Mouse (Mus musculus) hindbrain, postnatal 0 days (tissue): ENCODE data around the gene Gpr156. TPM values are rescaled to one million over a fixed set of nuclear protein-coding genes. Genes with fewer than 3 reads are reported as not detected.

Experiments used
- ATAC-seq: fragments of 200-750 bp; cut with Nextera tagmentation; 2 replicates; pipeline ENCODE4 v1.8.0; 2017; ENCODE audit warnings: mild to moderate bottlenecking, moderate TSS enrichment, moderate library complexity
- DNase-seq: peaks from one replicate; pipeline ENCODE4 v3.0.0-alpha.2; 2015; ENCODE audit warnings: low spot score
- H3K27ac ChIP-seq: fragments of 300-500 bp; sonication (generic); 2 replicates; pipeline ENCODE4 v1.5.1; 2014; ENCODE audit warnings: mild to moderate bottlenecking
- H3K27me3 ChIP-seq: fragments of 300-500 bp; sonication (generic); 2 replicates; pipeline ENCODE4 v1.6.1; 2014; ENCODE audit warnings: low read length, mixed read lengths; ENCODE audit not compliant: insufficient read depth
- H3K36me3 ChIP-seq: fragments of 300-500 bp; sonication (generic); 2 replicates; pipeline ENCODE4 v1.6.1; 2014; ENCODE audit warnings: low read length, mixed read lengths; ENCODE audit not compliant: insufficient read depth
- H3K4me1 ChIP-seq: fragments of 300-500 bp; sonication (generic); 2 replicates; pipeline ENCODE4 v1.6.1; 2014; ENCODE audit warnings: antibody characterized with exemption, low read length, mixed read lengths; ENCODE audit not compliant: insufficient read depth
- H3K4me2 ChIP-seq: fragments of 300-500 bp; sonication (generic); 2 replicates; pipeline ENCODE4 v1.6.1; 2014; ENCODE audit warnings: low read depth, mild to moderate bottlenecking, low read length, moderate library complexity, mixed read lengths
- H3K4me3 ChIP-seq: fragments of 300-500 bp; sonication (generic); 2 replicates; pipeline ENCODE4 v1.5.1; 2014; ENCODE audit warnings: low read length
- H3K9ac ChIP-seq: fragments of 300-500 bp; sonication (generic); replicated peaks from 2 replicates; pipeline ENCODE4 v1.6.1; 2014; ENCODE audit warnings: mild to moderate bottlenecking, low read length, moderate library complexity, mixed read lengths
- H3K9me3 ChIP-seq: fragments of 300-500 bp; sonication (generic); 2 replicates; pipeline ENCODE4 v1.6.1; 2016; ENCODE audit warnings: low read length, mixed read lengths
- CTCF ChIP-seq: IDR thresholded peaks from 2 replicates; pipeline ENCODE4 v1.5.1; 2016; ENCODE audit warnings: antibody characterized with exemption, control low read depth, low read depth
- WGBS: fragments of 180-500 bp; shearing (Covaris S2); extraction: QIAGEN DNeasy Blood & Tissue Kit; methylation state at CpG from one replicate; pipeline ENCODE4 v1.1.7; 2014; 5-methylcytosine and 5-hydroxymethylcytosine counted together
- polyA plus RNA-seq: library from polyadenylated mRNA; unstranded; fragments of >200 nt; fragmentation: Nextera tagmentation; extraction: Ambion mirVana; gene quantifications from 2 replicates; pipeline ENCODE4 v1.2.1, GENCODE M21; 2015
- total RNA-seq: library from RNA; depleted of rRNA; stranded (reverse); fragments of >200 nt; gene quantifications from 2 replicates; pipeline ENCODE4 v1.2.3, GENCODE M21; 2014

Gpr156 gene
- total and polyA plus RNA-seq, 2 experiments from 2014 or later: 2.4 to 4.3 TPM

DNA sequence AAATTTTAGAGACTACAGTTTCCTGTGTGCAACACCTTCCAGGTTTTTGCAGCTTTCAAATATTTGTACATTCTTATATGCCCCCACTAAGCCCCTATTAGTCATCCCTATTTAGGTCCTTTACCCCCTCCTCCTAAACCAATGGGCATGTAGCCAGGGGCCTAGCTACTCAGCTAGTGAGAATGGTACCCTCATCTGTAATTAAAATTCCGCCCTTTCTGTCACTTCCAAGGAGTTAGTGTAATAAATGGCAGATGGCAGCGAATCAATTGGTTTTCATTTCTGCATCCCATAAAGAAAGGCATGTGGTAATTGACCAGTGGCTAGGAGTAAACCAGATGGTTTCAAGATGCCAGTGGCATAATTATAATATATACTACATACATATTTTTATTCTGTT is 23.6 kb upstream of the Gpr156 start:
- TF ChIP-seq CTCF: no peak
- no peaks in the 10 kb centered on the region for H3K9me3 ChIP-seq
- H3K27me3 ChIP-seq: no peaks in the 10 kb centered on the region
- DNase-seq: peak; percentile 39
- no peak overlapping the region for H3K27ac ChIP-seq
- no peaks in the 10 kb centered on the region for H3K4me1 ChIP-seq
- H3K9ac ChIP-seq: no peak overlapping the region
- WGBS: 32% methylated on average over 2 of the region's 2 CpGs
- no peak overlapping the region for H3K4me3 ChIP-seq
- no peak for ATAC-seq
- H3K4me2 ChIP-seq: no peak overlapping the region
- no peaks in the 10 kb centered on the region for H3K36me3 ChIP-seq

DNA sequence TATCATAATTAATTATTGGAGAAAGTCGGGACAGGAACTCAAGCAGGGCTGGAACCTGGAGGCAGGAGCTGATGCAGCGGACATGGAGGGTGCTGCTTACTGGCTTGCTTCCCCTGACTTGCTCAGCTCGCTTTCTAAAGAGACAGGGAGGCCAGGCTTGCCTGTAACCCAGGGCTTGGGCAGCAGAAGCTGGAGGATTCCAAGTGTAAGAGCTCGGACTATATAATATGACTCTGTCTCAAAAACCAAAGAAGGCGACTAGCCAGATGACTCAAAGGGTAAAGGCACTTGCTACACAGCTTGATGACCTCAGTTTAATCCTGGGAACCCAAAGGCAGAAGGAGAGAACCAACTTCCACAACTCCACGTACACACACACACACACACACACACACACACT is 22.9 kb upstream of the Gpr156 start:
- WGBS: 54% methylated on average over 6 of the region's 6 CpGs
- DNase-seq (no peak), ATAC-seq (no peak)
- no peak overlapping the region for H3K27ac ChIP-seq
- H3K4me2 ChIP-seq: no peak overlapping the region
- H3K4me3 ChIP-seq: no peak overlapping the region
- no peaks in the 10 kb centered on the region for H3K36me3 ChIP-seq
- no peak for TF ChIP-seq CTCF
- H3K4me1 ChIP-seq: no peaks in the 10 kb centered on the region
- no peaks in the 10 kb centered on the region for H3K27me3 ChIP-seq
- H3K9ac ChIP-seq: no peak overlapping the region
- H3K9me3 ChIP-seq: no peaks in the 10 kb centered on the region

DNA sequence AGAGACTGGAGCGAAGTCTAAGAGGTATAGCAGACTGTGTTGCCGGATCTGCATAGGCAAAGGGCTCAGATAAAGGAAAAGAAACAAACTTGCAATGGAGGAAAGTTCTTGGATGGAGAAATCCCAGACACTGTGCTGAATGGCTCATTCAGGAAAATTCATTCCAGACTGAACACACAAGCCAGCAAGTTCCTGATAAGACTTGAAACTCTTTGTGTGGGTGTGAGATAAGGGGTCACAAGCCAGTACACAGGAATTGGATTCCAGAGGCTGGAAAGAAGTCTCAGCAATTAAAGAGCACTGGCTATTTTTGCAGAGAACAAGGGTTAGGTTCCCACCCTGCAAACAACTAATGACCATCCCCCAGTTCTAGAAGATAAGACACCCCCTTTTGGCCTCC is 22.4 kb upstream of the Gpr156 start:
- H3K4me3 ChIP-seq: no peak overlapping the region
- WGBS: 83% methylated on average over 2 of the region's 2 CpGs
- H3K4me2 ChIP-seq: no peak overlapping the region
- ATAC-seq (no peak), DNase-seq (no peak)
- H3K9me3 ChIP-seq: no peaks in the 10 kb centered on the region
- TF ChIP-seq CTCF: no peak
- H3K36me3 ChIP-seq: no peaks in the 10 kb centered on the region
- H3K27me3 ChIP-seq: no peaks in the 10 kb centered on the region
- no peaks in the 10 kb centered on the region for H3K4me1 ChIP-seq
- H3K27ac ChIP-seq: no peak overlapping the region
- H3K9ac ChIP-seq: no peak overlapping the region

DNA sequence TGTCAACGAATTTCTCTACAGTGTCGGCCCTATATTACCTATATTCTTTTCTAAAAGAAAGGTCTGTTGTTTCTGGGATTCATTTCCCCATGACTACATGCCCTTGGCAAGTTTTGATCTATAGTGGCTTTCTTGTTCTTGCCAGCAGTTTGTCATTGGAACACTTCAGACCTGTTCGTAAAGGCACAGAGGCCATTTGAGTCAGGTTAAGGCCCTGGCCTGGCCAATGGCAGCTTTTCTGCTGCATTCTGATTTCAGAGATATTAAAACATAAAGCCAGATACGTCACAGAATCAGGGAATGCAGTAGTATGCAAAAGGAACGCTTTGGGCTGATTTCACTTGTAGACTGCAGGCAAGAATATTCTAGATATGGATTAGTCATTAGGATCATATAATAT is 17.5 kb upstream of the Gpr156 start:
- 85% methylated on average over 5 of the region's 5 CpGs for WGBS
- TF ChIP-seq CTCF: no peak

DNA sequence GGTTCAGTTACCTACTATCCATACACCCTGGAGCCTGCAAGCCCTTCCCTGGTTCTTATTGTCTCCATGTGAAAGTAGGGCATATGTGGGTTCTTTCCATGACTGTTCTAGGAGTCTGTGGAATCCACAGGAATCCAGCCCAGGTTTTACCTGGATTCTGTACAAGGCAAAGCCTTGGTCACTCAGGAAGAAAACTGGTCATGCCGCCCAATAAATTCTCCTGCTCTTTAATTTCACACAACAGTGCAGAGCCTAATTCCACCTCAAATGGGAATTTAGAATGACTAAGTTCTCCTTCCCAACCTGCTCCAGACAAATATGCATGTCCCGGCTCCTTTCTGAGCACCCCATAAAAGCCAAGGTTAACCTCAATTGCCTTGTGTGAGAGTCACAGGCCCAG is 16.9 kb upstream of the Gpr156 start:
- Histone ChIP-seq H3K4me2 (no peak overlapping the region), H3K36me3 (no peaks in the 10 kb centered on the region), H3K9ac (no peak overlapping the region), H3K27ac (no peak overlapping the region), H3K9me3 (no peaks in the 10 kb centered on the region), H3K4me1 (no peaks in the 10 kb centered on the region), H3K4me3 (no peak overlapping the region), H3K27me3 (no peaks in the 10 kb centered on the region)
- ATAC-seq (peak; percentile 43; the same call in 1 of the 2 replicates), DNase-seq (peak; percentile 64)
- WGBS: 44% methylated on average over 2 of the region's 2 CpGs
- no peak for TF ChIP-seq CTCF

More for the DNA sequence above, 17.5 kb upstream of the Gpr156 start:
- no peaks in the 10 kb centered on the region for H3K4me1 ChIP-seq
- no peaks in the 10 kb centered on the region for H3K27me3 ChIP-seq
- H3K27ac ChIP-seq: no peak overlapping the region
- no peaks in the 10 kb centered on the region for H3K9me3 ChIP-seq
- DNase-seq: no peak
- H3K9ac ChIP-seq: no peak overlapping the region
- ATAC-seq: no peak
- H3K36me3 ChIP-seq: no peaks in the 10 kb centered on the region
- no peak overlapping the region for H3K4me3 ChIP-seq
- H3K4me2 ChIP-seq: no peak overlapping the region

DNA sequence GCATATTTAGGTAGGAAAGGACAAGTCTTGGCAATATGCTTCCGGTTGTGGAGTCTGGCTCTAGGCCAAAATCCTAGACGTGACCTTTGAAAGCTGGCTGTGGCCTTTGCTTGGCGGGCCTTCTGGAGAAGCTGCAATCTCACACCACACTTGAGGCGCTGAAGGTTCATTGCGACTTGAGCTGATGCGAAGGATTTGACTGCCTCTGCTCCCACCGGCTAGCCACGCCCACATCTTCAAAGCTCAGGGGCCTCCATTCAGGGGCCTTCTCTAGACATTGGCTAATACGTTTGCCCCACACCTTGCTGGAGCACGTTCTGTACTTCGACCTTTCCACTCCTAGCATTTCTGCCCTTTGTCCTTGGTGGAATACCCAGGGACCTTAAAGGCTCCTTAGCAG is 15.0 kb upstream of the Gpr156 start:
- DNase-seq (no peak), ATAC-seq (no peak)
- Histone ChIP-seq H3K4me1 (no peaks in the 10 kb centered on the region), H3K27ac (no peak overlapping the region), H3K9me3 (no peaks in the 10 kb centered on the region), H3K36me3 (no peaks in the 10 kb centered on the region), H3K4me3 (no peak overlapping the region), H3K27me3 (no peaks in the 10 kb centered on the region), H3K4me2 (no peak overlapping the region), H3K9ac (no peak overlapping the region)
- TF ChIP-seq CTCF: no peak
- WGBS: 53% methylated on average over 11 of the region's 11 CpGs

DNA sequence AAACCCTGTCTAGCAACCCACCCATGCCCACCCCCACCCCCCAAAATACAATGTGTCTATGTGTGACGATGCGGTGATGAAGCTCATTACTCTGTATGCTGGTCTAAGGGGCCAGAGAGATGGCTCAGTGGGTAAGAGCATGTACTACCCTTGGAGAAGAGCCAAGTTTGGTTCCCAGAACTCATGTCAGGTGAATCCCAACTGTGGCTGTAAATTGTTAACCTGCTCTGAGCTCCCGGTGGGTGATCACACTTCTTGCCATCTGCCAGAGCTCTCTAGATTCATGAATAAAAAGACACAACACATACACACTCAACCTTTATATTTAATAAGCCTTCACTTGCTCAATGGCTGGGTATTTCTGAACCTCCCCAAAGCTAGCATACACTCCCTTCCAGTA is 9.8 kb upstream of the Gpr156 start:
- H3K4me1 ChIP-seq: no peaks in the 10 kb centered on the region
- 86% methylated on average over 3 of the region's 3 CpGs for WGBS
- no peak overlapping the region for H3K4me2 ChIP-seq
- no peak for ATAC-seq
- no peaks in the 10 kb centered on the region for H3K36me3 ChIP-seq
- no peak overlapping the region for H3K4me3 ChIP-seq
- no peaks in the 10 kb centered on the region for H3K27me3 ChIP-seq
- TF ChIP-seq CTCF: no peak
- no peak overlapping the region for H3K9ac ChIP-seq
- H3K27ac ChIP-seq: no peak overlapping the region
- no peak for DNase-seq
- 0 out of 2 replicates have a peak, but pooled peaks cover 2% of the 10 kb centered on the region for H3K9me3 ChIP-seq
